Mouse (Mus musculus): ENCODE measurements around the gene Smpdl3a. TPM values are rescaled to one million over a fixed set of nuclear protein-coding genes. Genes with fewer than 3 reads are reported as not detected.

Gene Smpdl3a
- polyA plus RNA-seq, 1 experiment = 2.4 TPM

GRCm38 (mm10) chr10:57815869-57816268 is 21.7 kb downstream of the Smpdl3a start:
- H3K4me1 ChIP-seq = no peaks in the 10 kb centered on the region

DNA sequence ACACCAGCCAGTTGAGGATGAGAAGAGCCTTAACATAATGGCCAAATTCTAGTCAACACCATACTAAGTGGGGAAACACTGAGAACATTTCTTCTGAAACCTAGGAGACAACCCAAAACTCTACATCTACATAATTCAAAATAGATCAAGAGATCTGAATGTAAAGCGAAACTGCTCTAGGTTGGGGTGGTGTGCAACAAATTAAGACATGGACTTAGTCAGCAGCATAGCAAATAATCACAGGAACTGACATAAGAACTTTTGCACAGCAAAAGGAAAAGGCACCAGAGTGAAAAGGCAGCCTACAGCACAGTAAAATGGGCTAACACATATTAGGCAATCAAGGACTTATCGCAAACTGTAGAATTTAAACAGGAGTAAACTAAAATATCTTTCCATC is 25.1 kb downstream of the Smpdl3a start:
- no peak for TF ChIP-seq FLI1 (IDR thresholded peaks at IDR 0.05; ENCODE audit: low read length)
- TF ChIP-seq GATA1 (IDR thresholded peaks at IDR 0.05; ENCODE audit: borderline replicate concordance, low read length) = no peak
- Histone ChIP-seq H3K9me3 (no peaks in the 10 kb centered on the region), H3K4me1 (no peaks in the 10 kb centered on the region), H3K36me3 (replicated peaks; ENCODE audit: low read length) (no peaks in the 10 kb centered on the region), H3K4me3 (replicated peaks) (no peak overlapping the region), H3K27me3 (replicated peaks) (no peaks in the 10 kb centered on the region)

More at GRCm38 (mm10) chr10:57815869-57816268, 21.7 kb downstream of the Smpdl3a start:
- H3K36me3 ChIP-seq (replicated peaks; ENCODE audit: low read length) = no peaks in the 10 kb centered on the region
- TF ChIP-seq FLI1 (IDR thresholded peaks at IDR 0.05; ENCODE audit: low read length) (no peak), GATA1 (IDR thresholded peaks at IDR 0.05; ENCODE audit: borderline replicate concordance, low read length) (no peak)
- H3K9me3 ChIP-seq = no peaks in the 10 kb centered on the region
- H3K27me3 ChIP-seq (replicated peaks) = no peaks in the 10 kb centered on the region
- H3K4me3 ChIP-seq (replicated peaks) = no peak overlapping the region

GRCm38 (mm10) chr10:57822473-57822872 is 28.3 kb downstream of the Smpdl3a start:
- H3K36me3 ChIP-seq (replicated peaks; ENCODE audit: low read length) = no peaks in the 10 kb centered on the region
- H3K27me3 ChIP-seq (replicated peaks) = no peaks in the 10 kb centered on the region
- H3K4me1 ChIP-seq = no peaks in the 10 kb centered on the region
- no peak overlapping the region for H3K4me3 ChIP-seq (replicated peaks)
- TF ChIP-seq GATA1 (IDR thresholded peaks at IDR 0.05; ENCODE audit: borderline replicate concordance, low read length) = no peak
- TF ChIP-seq FLI1 (IDR thresholded peaks at IDR 0.05; ENCODE audit: low read length) = no peak
- H3K9me3 ChIP-seq = no peaks in the 10 kb centered on the region

- H3K27me3 ChIP-seq (replicated peaks) = no peaks in the 10 kb centered on the region
- TF ChIP-seq GATA1 (IDR thresholded peaks at IDR 0.05; ENCODE audit: borderline replicate concordance, low read length) = no peak
- TF ChIP-seq FLI1 (IDR thresholded peaks at IDR 0.05; ENCODE audit: low read length) = no peak
- H3K4me3 ChIP-seq (replicated peaks) = no peak overlapping the region
- H3K36me3 ChIP-seq (replicated peaks; ENCODE audit: low read length) = no peaks in the 10 kb centered on the region
- no peaks in the 10 kb centered on the region for H3K4me1 ChIP-seq
- H3K9me3 ChIP-seq = no peaks in the 10 kb centered on the region
Observed at GRCm38 (mm10) chr10:57828649-57829048, 34.5 kb downstream of the Smpdl3a start.

DNA sequence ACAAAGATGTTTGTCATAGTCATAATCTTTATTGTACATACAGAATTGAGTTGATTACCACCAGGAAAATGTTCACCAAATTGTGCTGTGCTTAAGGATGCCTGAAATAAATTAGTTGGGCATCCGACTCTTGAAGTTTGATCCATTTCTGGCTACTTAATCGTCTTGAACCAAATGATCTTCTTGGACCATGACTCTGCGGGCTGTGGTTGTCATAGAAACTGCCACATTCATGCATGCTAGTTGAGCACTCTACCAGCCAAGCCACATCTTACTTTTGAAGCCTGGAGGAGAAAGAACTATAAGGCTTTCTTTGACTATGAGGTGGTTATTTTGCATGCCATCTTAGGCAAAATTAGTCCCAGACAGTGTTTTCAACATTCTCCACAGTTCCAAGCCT is 35.5 kb downstream of the Smpdl3a start:
- Histone ChIP-seq H3K9me3 (no peaks in the 10 kb centered on the region), H3K4me1 (no peaks in the 10 kb centered on the region), H3K36me3 (replicated peaks; ENCODE audit: low read length) (no peaks in the 10 kb centered on the region), H3K4me3 (replicated peaks) (no peak overlapping the region), H3K27me3 (replicated peaks) (no peaks in the 10 kb centered on the region)
- TF ChIP-seq FLI1 (IDR thresholded peaks at IDR 0.05; ENCODE audit: low read length) = no peak
- TF ChIP-seq GATA1 (IDR thresholded peaks at IDR 0.05; ENCODE audit: borderline replicate concordance, low read length) = no peak

GRCm38 (mm10) chr10:57835094-57835493 is 41.0 kb downstream of the Smpdl3a start:
- no peak overlapping the region for H3K4me3 ChIP-seq (replicated peaks)
- H3K36me3 ChIP-seq (replicated peaks; ENCODE audit: low read length) = no peaks in the 10 kb centered on the region
- H3K4me1 ChIP-seq = no peaks in the 10 kb centered on the region
- H3K27me3 ChIP-seq (replicated peaks) = no peaks in the 10 kb centered on the region
- H3K9me3 ChIP-seq = no peaks in the 10 kb centered on the region
- TF ChIP-seq GATA1 (IDR thresholded peaks at IDR 0.05; ENCODE audit: borderline replicate concordance, low read length) = no peak
- no peak for TF ChIP-seq FLI1 (IDR thresholded peaks at IDR 0.05; ENCODE audit: low read length)

DNA sequence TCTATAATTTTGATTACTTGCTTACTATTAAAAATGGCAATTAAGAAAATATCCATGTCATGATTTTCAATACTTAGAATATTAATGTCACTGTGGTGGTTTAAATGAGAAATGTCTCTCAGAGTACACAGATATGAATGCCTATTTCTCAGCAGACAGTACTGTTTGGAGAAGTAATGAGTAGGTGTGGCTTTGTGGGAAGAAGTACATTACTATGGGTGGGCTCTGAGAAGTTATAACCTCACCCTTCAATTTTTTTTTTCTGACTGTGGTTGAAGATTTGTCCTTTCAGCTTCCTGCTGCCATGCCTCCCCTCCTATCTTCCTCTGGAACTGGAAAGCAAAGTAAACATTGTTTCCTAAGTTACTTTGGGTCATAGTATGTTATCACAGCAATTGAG is 41.8 kb downstream of the Smpdl3a start:
- Histone ChIP-seq H3K9me3 (no peaks in the 10 kb centered on the region), H3K27me3 (replicated peaks) (no peaks in the 10 kb centered on the region), H3K4me1 (no peaks in the 10 kb centered on the region), H3K36me3 (replicated peaks; ENCODE audit: low read length) (no peaks in the 10 kb centered on the region), H3K4me3 (replicated peaks) (no peak overlapping the region)
- TF ChIP-seq FLI1 (IDR thresholded peaks at IDR 0.05; ENCODE audit: low read length) (no peak), GATA1 (IDR thresholded peaks at IDR 0.05; ENCODE audit: borderline replicate concordance, low read length) (no peak)

DNA sequence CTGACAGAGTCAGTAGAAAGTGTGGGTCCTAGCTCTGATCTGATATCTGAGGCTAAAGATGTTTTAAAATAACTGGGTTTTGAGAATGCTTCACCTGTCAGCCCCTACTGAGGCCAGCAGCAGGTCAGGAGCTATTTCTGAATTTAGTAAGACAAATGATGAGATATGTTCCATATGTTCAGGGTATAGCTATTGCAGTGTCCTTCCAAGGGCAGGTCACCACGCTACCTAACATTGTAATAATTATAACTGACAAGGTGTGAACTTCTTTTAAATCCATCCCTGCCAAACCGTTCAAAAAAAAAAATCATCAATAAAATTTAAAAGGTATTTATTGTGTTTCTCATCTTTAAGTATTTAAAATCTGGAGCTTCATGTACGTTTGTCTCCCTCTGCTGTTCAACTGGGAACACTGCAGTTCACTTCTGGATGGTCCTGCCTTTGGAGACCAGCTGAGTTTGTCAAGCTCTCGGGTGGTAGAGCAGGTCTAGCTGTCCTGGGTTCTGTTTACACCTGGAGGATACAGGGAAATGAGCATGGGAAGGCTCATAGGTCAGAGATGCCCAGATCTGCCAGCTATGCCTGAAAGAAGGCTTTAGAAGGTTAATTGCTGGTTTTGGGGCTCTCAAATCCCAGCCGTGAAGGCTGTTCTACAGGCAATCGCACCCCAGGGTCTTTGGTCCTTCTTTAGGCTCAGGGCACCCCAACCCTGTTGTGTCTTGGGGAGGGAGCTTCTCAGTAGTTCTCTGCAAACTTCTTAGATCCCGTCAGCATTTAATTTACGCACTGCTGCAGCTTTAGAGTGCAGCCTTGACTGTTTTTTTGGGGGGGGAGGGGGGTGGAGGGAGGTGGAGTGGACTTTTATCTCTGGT is 47.7 kb downstream of the Smpdl3a start:
- Histone ChIP-seq H3K4me1 (no peaks in the 10 kb centered on the region), H3K36me3 (replicated peaks; ENCODE audit: low read length) (no peaks in the 10 kb centered on the region), H3K27me3 (replicated peaks) (no peaks in the 10 kb centered on the region), H3K9me3 (no peaks in the 10 kb centered on the region), H3K4me3 (replicated peaks) (no peak overlapping the region)
- TF ChIP-seq GATA1 (IDR thresholded peaks at IDR 0.05; ENCODE audit: borderline replicate concordance, low read length) (no peak), FLI1 (IDR thresholded peaks at IDR 0.05; ENCODE audit: low read length) (no peak)

GRCm38 (mm10) chr10:57847916-57848682 is 54.0 kb downstream of the Smpdl3a start:
- H3K36me3 ChIP-seq (replicated peaks; ENCODE audit: low read length) = no peaks in the 10 kb centered on the region
- H3K4me3 ChIP-seq (replicated peaks) = no peak overlapping the region
- no peaks in the 10 kb centered on the region for H3K9me3 ChIP-seq
- no peak for TF ChIP-seq GATA1 (IDR thresholded peaks at IDR 0.05; ENCODE audit: borderline replicate concordance, low read length)
- TF ChIP-seq FLI1 (IDR thresholded peaks at IDR 0.05; ENCODE audit: low read length) = no peak
- H3K4me1 ChIP-seq = no peaks in the 10 kb centered on the region
- no peaks in the 10 kb centered on the region for H3K27me3 ChIP-seq (replicated peaks)

Other genes starting within 250 kb of the Smpdl3a start
- gene Pkib, start 162.4 kb upstream of the Smpdl3a start, polyA plus RNA-seq (2012; ENCODE audit: insufficient read depth, low replicate concordance) = 1.1 TPM in 1 of 2 replicates, not detected in the other
- not detected in 2 replicates for gene Fabp7, start 9.5 kb upstream of the Smpdl3a start, polyA plus RNA-seq (2012; ENCODE audit: insufficient read depth, low replicate concordance)